Mouse (Mus musculus): ENCODE data around the gene 2010111I01Rik.

DNA sequence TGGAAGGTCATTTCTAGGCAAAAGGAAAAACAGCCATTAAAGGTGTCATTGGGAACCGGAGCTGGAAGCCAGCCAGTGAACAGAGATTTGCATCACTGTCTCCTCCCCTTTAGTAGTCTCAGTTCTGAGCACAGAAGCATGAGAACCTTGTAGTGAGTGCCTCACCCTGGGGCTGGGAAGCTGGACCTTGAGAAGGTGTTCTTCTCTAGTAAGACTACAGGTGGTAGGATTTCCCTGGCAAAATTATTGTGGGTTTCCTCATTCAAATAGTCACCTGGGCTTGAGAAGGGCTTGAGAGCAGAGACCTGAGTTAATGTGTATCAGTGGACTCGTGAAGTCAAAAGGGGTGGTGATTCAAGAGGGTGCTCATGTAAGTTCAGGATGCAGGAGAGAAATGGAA, 224.1 kb downstream of the 2010111I01Rik start:
- TF ChIP-seq CTCF (conservative IDR thresholded peaks at IDR 0.05 in 1 of 2, IDR thresholded peaks at IDR 0.05 in 1 of 2; ENCODE audit: low read depth in 2 of 2, low read length in 2 of 2) (no peak), TCF12 (IDR thresholded peaks at IDR 0.05; ENCODE audit: low read depth, low read length) (no peak), PAX5 (IDR thresholded peaks at IDR 0.05; ENCODE audit: low read length) (no peak)

Measured in CH12.LX (cell line).